Mouse (Mus musculus) hindbrain, embryonic 13.5 days (tissue): ENCODE results near the gene Osm. TPM values are rescaled to one million over a fixed set of nuclear protein-coding genes. Genes with fewer than 3 reads are reported as not detected.

Source experiments
- ATAC-seq: fragments of 200-750 bp; cut with Nextera tagmentation; 2 replicates; pipeline ENCODE4 v1.8.0; 2017; ENCODE audit warnings: moderate TSS enrichment; ENCODE audit not compliant: low FRiP score
- H3K27ac ChIP-seq: fragments of 300-500 bp; sonication (generic); 2 replicates; pipeline ENCODE4 v1.5.1; 2015; ENCODE audit warnings: inconsistent platforms, mild to moderate bottlenecking, moderate library complexity
- H3K27me3 ChIP-seq: fragments of 300-500 bp; sonication (generic); 2 replicates; pipeline ENCODE4 v1.6.1; 2015; ENCODE audit warnings: mild to moderate bottlenecking, inconsistent platforms
- H3K36me3 ChIP-seq: fragments of 300-500 bp; sonication (generic); 2 replicates; pipeline ENCODE4 v1.6.1; 2015; ENCODE audit warnings: mild to moderate bottlenecking, inconsistent platforms
- H3K4me1 ChIP-seq: fragments of 300-500 bp; sonication (generic); replicated peaks from 2 replicates; pipeline ENCODE4 v1.6.1; 2015; ENCODE audit warnings: inconsistent platforms
- H3K4me2 ChIP-seq: fragments of 300-500 bp; sonication (generic); 2 replicates; pipeline ENCODE4 v1.6.1; 2015; ENCODE audit warnings: inconsistent platforms, mild to moderate bottlenecking, moderate library complexity
- H3K4me3 ChIP-seq: fragments of 300-500 bp; sonication (generic); 2 replicates; pipeline ENCODE4 v1.5.1; 2015; ENCODE audit warnings: mild to moderate bottlenecking, inconsistent platforms
- H3K9ac ChIP-seq: fragments of 300-500 bp; sonication (generic); 2 replicates; pipeline ENCODE4 v1.6.1; 2015; ENCODE audit warnings: mild to moderate bottlenecking, inconsistent platforms
- H3K9me3 ChIP-seq: fragments of 300-500 bp; sonication (generic); 2 replicates; pipeline ENCODE4 v1.6.1; 2016; ENCODE audit warnings: inconsistent platforms
- WGBS: fragments of 180-500 bp; shearing (Covaris S2); methylation state at CpG from one replicate; pipeline ENCODE4 v1.1.7; 2015; 5-methylcytosine and 5-hydroxymethylcytosine counted together
- polyA plus RNA-seq: library from polyadenylated mRNA; unstranded; fragments of >200 nt; fragmentation: Nextera tagmentation; extraction: Ambion mirVana; gene quantifications from 2 replicates; pipeline ENCODE4 v1.2.1, GENCODE M21; 2015

Osm gene
- polyA plus RNA-seq, 1 experiment from 2014 or later = 0.14 TPM

DNA sequence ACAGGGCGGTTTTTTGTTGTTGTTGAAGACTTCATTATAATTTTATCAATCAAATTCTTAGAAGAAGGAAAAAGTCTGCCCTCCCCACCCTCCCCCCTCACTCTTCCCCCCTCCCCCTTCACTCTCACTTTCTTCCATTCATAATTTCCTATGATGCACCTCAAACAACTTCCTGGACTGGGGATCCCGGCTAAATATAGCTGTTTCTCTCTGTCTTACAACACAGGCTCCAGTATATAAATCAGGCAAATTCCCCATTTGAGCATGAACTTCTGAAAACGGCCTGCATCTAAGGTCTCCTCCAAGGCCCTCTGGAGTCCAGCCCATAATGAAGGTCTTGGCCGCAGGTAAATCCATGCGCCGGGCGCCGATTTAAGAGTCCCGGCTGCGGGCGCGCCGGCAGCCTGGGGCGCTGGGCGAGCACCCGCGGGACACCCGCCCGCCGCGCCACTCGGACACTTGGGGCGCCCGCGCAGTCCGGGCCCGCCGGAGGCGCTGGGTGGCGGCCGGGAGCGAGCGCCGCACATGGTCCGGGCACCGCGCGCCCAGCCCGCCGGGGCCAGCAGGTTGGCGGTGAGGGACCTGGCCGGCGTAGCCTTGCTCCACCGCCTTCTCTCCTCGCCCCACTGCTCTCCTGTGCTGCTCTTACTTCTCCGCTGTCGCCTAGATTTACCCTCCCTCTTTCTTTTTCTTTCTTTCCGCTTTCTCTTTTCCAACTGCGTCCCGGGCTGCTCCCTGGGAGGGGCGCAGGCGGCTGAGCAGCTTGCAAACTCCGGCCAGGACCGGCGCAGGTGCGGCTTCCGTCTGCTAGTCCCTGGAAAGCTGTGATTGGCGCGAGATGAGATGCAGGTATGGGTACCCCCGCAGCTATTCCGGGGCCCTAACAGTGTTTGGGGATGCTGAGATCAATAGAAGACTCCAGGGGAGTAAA lies 30.3 kb downstream of the Osm start:
- Histone ChIP-seq H3K36me3 (no peaks in the 10 kb centered on the region), H3K9ac (peak overlapping the region; percentile 71), H3K9me3 (no peaks in the 10 kb centered on the region), H3K27ac (no peak overlapping the region), H3K27me3 (peaks cover 79% of the 10 kb centered on the region), H3K4me1 (peaks cover 23% of the 10 kb centered on the region), H3K4me3 (peak overlapping the region; percentile 54), H3K4me2 (peak overlapping the region; percentile 96)
- WGBS = 2% methylated on average over 61 of the region's 61 CpGs
- ATAC-seq = 0 out of 2 replicates have a peak, but pooled peaks have one; percentile 25

DNA sequence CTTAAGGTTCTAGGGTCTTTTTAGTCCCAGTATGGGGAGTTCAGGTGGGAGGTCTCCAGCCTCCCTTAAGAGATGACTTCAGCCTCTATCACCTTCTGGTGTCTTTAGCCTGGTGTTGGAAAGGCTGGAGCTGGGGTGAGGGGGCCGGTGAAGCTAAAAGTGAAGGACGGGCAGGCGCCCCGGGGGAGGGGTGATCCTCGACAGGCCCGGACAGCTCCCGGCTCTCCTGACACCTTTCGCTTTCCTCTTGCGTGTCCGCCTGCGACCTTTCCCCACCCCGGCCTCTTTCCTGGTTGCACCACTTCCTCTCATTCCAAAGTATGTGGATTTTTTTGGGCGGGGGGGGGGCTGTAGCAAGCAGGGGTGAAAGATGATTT lies 31.0 kb downstream of the Osm start:
- no peaks in the 10 kb centered on the region for H3K9me3 ChIP-seq
- peak overlapping the region; percentile 54 for H3K4me3 ChIP-seq
- peaks cover 79% of the 10 kb centered on the region for H3K27me3 ChIP-seq
- H3K27ac ChIP-seq = no peak overlapping the region
- no peaks in the 10 kb centered on the region for H3K36me3 ChIP-seq
- peak overlapping the region; percentile 71; the same call in 1 of the 2 replicates for H3K9ac ChIP-seq
- no peak for ATAC-seq
- 5% methylated on average over 13 of the region's 13 CpGs for WGBS
- H3K4me1 ChIP-seq = peaks cover 19% of the 10 kb centered on the region
- H3K4me2 ChIP-seq = peak overlapping the region; percentile 96

DNA sequence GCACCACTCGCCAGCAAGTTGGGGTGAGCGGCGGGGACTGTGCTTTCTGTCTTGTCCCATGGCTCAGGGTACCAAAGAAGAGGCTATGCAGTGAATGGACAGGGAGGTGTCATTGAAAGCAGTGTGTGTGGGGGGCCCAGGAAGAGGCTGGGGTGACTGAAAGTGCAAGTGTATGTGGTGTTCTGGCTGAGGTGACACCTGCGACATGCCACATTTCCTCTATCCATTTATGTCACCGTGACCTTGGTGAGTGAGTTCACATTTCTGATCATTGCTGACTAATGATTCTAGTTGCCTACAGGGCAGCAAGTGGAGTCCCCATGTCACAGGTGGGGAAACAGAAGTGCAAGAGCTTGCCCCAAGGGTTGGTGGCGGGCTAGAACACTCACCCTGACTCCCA lies 32.3 kb downstream of the Osm start:
- H3K4me2 ChIP-seq = no peak overlapping the region
- no peaks in the 10 kb centered on the region for H3K36me3 ChIP-seq
- no peak for ATAC-seq
- H3K27ac ChIP-seq = no peak overlapping the region
- H3K4me1 ChIP-seq = peaks cover 14% of the 10 kb centered on the region
- H3K9me3 ChIP-seq = no peaks in the 10 kb centered on the region
- WGBS = 87% methylated on average over 6 of the region's 6 CpGs
- H3K9ac ChIP-seq = no peak overlapping the region
- H3K4me3 ChIP-seq = no peak overlapping the region
- H3K27me3 ChIP-seq = peaks cover 74% of the 10 kb centered on the region

DNA sequence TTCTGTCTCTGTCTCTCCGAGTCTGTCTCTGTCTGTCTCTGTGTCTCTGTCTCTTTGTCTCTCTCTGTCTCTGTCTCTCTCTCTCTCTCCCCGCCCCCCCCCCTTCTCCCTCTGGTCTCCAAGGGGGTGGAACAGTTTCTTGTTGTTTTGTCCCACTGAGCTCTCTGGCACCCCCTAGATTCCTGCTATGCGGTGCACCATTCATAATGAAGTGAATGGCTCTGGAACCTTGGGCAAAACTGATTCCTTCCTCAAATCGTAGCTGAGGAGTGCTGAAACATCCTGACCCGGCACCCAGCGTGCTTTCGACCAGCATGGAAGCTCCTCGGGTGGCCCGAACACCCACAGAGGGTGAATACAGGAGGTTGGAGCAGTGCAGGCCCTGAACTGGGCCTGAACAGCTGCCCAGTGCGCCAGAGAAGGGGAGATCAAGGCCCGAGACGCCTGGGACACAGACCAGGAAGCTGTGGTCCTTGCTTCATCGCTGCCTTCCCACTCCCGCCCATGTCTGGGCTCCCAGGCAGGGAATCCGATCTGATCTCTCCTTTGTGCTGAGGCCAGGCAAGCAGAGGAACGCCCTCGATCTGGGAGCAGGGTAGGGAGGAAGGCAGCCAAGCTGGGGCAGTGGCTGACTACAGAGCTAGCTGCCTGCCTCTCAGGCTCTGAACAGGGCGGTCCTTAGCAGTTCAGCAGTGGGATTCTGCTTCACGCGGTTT lies 34.7 kb downstream of the Osm start:
- Histone ChIP-seq H3K27me3 (peaks cover 50% of the 10 kb centered on the region), H3K4me3 (no peak overlapping the region), H3K9ac (no peak overlapping the region), H3K4me1 (peaks cover 13% of the 10 kb centered on the region), H3K9me3 (no peaks in the 10 kb centered on the region), H3K4me2 (no peak overlapping the region), H3K27ac (no peak overlapping the region), H3K36me3 (no peaks in the 10 kb centered on the region)
- 31% methylated on average over 19 of the region's 20 CpGs for WGBS
- no peak for ATAC-seq

DNA sequence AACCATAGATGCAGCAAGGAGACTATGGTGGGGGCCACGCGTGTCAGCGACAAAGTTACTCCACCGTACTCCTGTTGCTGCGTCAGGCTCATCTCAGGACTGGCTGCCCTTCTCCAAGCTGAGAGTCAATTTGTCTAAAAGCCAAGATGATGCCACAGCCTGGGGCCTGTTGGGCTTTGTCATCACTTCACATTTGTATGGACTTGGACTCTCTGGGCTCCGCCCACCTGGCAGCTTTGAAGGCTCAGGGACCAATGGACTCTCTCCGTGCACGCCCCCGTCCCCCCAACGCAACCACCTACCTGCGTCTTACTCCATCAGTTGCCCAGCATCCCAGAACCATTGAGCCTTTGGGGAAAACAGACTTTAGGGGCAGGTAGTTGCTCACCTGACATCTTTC lies 35.3 kb downstream of the Osm start:
- peaks cover 44% of the 10 kb centered on the region for H3K27me3 ChIP-seq
- no peak overlapping the region for H3K27ac ChIP-seq
- no peak for ATAC-seq
- H3K4me2 ChIP-seq = no peak overlapping the region
- no peak overlapping the region for H3K9ac ChIP-seq
- no peaks in the 10 kb centered on the region for H3K36me3 ChIP-seq
- WGBS = 57% methylated on average over 11 of the region's 11 CpGs
- H3K4me3 ChIP-seq = no peak overlapping the region
- no peaks in the 10 kb centered on the region for H3K9me3 ChIP-seq
- H3K4me1 ChIP-seq = peaks cover 9% of the 10 kb centered on the region

DNA sequence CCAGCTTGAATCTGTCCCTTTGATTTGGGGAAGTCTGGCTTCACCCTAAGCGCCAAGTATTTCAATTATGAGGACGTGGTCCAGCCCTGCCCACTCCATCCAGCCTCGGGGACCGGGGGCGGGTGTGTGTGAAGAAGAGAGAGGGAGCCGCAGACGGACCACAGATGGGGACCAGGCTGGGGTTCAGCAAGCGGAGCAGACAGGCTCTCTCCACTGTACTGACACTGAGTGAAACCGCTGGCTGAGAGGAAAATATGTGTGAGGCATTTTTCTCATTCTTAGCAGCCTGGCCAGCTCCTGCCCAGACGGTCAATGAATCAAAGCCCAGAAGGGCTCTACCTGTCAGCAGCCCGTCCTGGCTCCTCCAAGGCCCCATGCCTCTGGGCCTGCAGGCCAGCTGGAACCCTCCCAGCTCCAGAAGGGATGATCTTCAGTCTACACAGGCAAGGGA lies 40.2 kb downstream of the Osm start:
- Histone ChIP-seq H3K4me1 (peaks cover 6% of the 10 kb centered on the region; the same call in 1 of the 2 replicates), H3K4me3 (no peak overlapping the region), H3K9me3 (no peaks in the 10 kb centered on the region), H3K27ac (no peak overlapping the region), H3K27me3 (0 out of 2 replicates have a peak, but pooled peaks cover 2% of the 10 kb centered on the region), H3K9ac (no peak overlapping the region), H3K36me3 (no peaks in the 10 kb centered on the region), H3K4me2 (no peak overlapping the region)
- ATAC-seq = no peak
- 62% methylated on average over 11 of the region's 11 CpGs for WGBS

DNA sequence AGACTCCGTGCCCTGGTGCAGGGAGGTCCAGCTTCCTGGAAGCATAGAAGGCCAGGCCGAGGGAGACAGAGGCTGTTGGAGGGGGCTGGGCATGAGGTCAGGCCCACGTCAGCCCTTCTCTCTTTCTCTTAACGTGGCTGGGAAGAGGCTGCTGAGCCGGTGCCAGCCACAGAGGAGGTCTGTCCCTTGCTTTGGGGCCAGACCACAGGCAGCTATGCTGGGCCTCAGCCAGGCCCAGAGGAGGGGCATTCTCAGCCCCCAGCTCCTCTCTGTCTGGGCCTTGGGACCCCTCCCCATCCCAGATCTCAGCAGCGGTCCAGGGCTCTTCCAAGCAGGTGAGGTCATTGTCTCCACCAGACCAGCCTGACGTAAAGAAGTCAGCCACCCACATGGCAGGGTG lies 43.7 kb downstream of the Osm start:
- no peaks in the 10 kb centered on the region for H3K36me3 ChIP-seq
- no peak overlapping the region for H3K4me2 ChIP-seq
- H3K4me3 ChIP-seq = no peak overlapping the region
- no peak overlapping the region for H3K27ac ChIP-seq
- no peak overlapping the region for H3K9ac ChIP-seq
- peaks cover 6% of the 10 kb centered on the region; the same call in 1 of the 2 replicates for H3K4me1 ChIP-seq
- H3K27me3 ChIP-seq = 0 out of 2 replicates have a peak, but pooled peaks cover 2% of the 10 kb centered on the region
- H3K9me3 ChIP-seq = no peaks in the 10 kb centered on the region
- WGBS = 55% methylated on average over 7 of the region's 7 CpGs
- no peak for ATAC-seq

DNA sequence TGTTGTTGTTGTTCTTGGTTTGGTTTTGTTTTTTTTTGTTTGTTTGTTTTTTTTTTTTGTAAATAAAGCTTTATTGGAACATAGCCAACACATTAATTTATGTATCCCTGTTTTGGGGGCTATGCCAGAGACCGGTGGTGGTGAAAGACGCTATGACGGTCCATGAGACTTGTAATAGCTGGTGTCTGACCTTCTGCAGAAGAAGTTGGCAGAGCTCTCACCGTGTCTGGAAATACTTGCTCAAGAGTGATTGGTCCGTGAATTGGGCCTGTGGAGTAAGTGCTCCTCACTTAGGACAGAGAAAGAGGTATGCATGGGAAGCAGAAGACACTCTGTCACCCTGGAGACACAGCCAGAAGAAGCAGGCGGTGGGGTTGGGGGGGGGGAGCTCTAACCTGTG lies 45.6 kb downstream of the Osm start:
- 86% methylated on average over 6 of the region's 6 CpGs for WGBS
- H3K36me3 ChIP-seq = no peaks in the 10 kb centered on the region
- no peaks in the 10 kb centered on the region for H3K9me3 ChIP-seq
- no peak overlapping the region for H3K4me3 ChIP-seq
- ATAC-seq = no peak
- H3K27ac ChIP-seq = no peak overlapping the region
- H3K27me3 ChIP-seq = 0 out of 2 replicates have a peak, but pooled peaks cover 2% of the 10 kb centered on the region
- H3K4me1 ChIP-seq = peaks cover under 1% of the 10 kb centered on the region; the same call in 1 of the 2 replicates
- no peak overlapping the region for H3K9ac ChIP-seq
- no peak overlapping the region for H3K4me2 ChIP-seq

DNA sequence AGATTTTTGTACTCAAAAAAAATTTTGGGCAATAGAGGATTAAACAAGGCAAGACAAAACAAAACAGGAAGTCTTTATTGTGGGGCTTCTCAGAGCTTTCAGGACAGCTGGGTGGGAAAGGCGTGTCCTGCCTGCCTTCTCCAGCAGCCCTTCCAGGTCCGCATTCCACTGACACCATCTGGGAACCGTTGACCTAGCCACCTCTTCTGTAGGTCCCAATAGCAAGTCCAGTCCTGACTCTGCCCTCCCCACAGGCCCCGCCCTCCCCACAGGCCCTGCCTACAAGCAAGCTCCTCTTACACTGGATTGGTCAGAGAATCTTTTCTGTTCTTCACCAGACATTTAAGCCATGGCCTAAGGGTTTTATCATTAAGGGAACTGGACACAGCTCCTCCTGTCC lies 47.4 kb downstream of the Osm start:
- H3K27ac ChIP-seq = no peak overlapping the region
- no peak for ATAC-seq
- H3K36me3 ChIP-seq = no peaks in the 10 kb centered on the region
- H3K27me3 ChIP-seq = 0 out of 2 replicates have a peak, but pooled peaks cover 2% of the 10 kb centered on the region
- H3K9me3 ChIP-seq = no peaks in the 10 kb centered on the region
- H3K9ac ChIP-seq = no peak overlapping the region
- no peak overlapping the region for H3K4me2 ChIP-seq
- 19% methylated on average over 4 of the region's 4 CpGs for WGBS
- H3K4me3 ChIP-seq = no peak overlapping the region
- H3K4me1 ChIP-seq = no peaks in the 10 kb centered on the region

DNA sequence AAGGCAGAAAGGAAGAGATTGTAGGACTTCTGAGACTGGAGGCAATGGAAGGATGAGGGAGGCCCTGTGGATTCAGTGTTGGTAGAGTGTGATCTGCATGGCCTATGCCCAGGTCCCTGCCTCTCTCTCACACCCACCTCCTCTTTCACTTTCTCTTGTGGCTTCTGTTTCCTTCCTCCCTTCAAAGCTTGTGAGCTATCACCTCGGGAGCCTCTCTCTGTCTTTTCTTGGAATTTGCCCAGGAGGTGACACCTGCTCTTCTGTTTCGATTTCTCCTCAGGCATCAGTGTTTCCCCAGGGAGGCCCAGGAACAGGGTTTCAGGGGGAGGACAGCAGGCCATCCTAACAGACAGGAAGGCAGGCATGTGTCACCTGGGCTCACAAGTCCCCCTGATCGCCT lies 53.1 kb downstream of the Osm start:
- no peaks in the 10 kb centered on the region for H3K4me1 ChIP-seq
- H3K36me3 ChIP-seq = no peaks in the 10 kb centered on the region
- no peaks in the 10 kb centered on the region for H3K9me3 ChIP-seq
- H3K4me2 ChIP-seq = no peak overlapping the region
- no peak overlapping the region for H3K9ac ChIP-seq
- H3K27ac ChIP-seq = no peak overlapping the region
- H3K4me3 ChIP-seq = no peak overlapping the region
- ATAC-seq = no peak
- H3K27me3 ChIP-seq = no peaks in the 10 kb centered on the region
- WGBS = 75% methylated on average over 3 of the region's 3 CpGs
